Mouse (Mus musculus) natural killer cell, adult 2 months (primary cell): ENCODE results near the gene Adgrl2.

Source experiments
- DNase-seq, 2 experiments: peaks; one replicate each; pipeline ENCODE4 v3.0.0; 2022; ENCODE audit warnings: low spot score in 2 of 2

The Adgrl2 gene

GRCm38 (mm10) chr3:148885980-148886668, 104.2 kb downstream of the Adgrl2 start:
- no peak for DNase-seq

GRCm38 (mm10) chr3:148885184-148885583, 105.2 kb downstream of the Adgrl2 start:
- no peak for DNase-seq

DNA sequence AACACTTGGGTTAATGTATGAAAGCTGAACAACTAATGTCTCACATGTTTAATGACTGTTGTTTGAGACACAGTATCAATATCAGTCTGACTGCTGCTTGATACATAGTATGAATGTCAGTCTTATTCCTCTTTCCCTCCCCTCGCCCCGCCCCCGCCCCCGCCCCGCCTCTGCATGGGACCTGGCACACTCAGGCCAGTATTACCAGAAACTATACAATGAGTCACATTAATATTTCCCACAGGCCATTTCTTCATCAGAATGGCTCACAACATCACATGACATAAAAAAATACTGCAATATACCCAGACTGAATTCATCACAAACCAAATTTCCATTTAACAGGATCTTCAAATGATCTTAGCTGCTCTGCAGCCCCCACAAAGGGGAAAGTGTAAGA, 108.9 kb downstream of the Adgrl2 start:
- DNase-seq: no peak

DNA sequence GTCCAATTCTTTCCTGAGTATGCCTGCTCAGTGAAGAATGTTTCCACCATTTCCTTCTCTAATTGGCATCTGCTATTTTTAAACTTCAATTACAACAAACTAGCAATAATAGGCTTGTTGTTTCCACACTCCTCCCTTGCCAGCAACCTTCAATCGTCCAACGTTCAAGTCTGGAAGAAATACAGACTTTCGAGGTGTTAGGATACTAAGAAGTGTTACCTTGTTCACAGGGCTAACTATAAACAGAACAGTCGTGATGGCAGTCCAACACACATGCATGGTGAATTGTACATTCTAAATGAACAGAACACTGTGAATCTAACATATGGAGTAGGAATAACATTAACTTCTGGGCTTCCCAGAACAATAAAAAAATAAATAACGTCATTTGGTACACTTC, 117.8 kb downstream of the Adgrl2 start:
- no peak for DNase-seq

DNA sequence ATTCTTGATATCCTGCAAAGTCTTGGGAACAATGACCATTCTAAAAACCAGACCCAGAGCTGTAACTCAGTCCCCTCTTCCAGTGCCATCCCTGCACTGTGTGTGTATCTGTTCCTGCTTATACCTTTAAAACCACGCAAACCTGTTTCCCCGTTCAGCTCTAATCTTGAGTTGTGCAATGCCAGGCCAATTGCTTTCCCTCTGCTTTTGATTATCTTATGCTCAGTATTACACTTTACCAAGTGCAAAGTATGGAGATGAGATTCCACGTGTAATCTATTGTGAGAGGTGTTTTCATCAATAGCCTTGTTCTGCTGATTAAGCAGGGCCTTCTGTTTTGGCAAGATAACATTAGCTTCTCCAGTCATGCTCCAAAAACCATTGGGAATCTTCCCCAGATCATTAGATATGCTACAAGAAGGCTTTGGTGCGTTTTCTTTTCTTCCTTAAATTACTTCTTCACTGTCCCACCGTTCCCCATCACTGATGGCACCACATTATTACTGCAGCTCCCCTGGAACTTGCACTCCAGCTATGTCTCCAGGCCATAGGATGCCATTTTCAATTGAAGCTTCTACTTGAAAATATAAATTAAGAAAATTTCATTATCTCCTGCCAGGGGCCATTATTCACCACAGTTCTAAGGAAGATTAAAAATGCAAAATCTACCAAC, 118.4 kb downstream of the Adgrl2 start:
- DNase-seq: no peak

DNA sequence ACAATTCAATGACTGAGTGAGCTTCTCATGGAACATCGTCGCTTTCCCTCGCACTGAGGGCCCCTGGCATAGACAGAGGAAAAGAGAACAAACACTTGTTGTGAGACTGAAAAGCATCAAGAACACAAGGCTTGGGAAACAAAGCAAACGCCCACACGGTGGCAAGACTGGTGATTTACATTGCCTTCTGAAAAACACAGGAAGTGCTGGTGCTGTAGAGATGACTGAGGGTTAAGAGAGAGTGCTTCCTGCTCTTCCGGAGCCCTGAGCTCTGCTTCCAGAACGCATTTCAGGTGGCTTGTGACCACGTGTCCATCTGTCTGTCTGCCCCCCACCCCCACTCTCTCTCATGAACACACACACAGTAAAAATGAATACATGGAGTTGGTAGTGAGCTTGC, 122.7 kb downstream of the Adgrl2 start:
- no peak for DNase-seq

DNA sequence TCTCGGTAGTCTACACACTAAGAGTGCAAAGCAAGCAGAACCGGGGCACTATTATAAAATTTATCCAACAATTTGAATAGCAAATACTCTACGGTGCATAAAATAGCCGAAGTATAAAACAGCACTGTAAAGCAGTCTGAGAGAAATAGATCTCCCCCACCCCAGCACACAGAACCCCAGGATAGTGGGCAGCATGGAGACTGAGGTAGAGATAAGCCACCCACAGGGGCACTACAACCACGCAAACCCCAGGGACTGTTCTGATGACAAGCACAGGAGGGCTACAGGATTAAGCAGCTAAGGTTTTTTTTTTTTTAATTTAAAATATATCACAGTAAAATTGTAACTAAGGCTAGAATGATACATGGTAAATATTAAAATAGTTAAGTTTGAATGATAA, 123.7 kb downstream of the Adgrl2 start:
- no peak for DNase-seq

DNA sequence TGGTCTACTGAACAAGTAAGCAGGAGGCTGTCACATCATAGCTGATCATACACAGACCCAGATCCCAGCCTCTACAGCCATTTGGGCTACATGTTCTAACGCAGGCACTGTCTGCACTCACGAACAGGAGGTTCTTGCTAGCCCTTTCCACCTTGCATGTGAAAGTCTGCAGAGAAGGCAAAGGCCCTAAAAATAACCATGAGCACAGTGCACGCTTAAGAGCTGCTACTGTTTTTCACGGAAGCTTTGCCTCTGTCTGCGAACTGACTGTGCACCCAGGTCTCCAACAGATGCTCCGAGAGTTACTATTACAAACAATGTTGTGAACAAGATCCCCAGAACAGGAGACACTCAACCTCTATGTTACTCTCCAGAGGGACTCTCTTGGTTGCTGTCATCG, 124.3 kb downstream of the Adgrl2 start:
- DNase-seq: no peak

GRCm38 (mm10) chr3:148865234-148865633, 125.1 kb downstream of the Adgrl2 start:
- DNase-seq: no peak

GRCm38 (mm10) chr3:148861860-148862259, 128.5 kb downstream of the Adgrl2 start:
- no peak for DNase-seq

DNA sequence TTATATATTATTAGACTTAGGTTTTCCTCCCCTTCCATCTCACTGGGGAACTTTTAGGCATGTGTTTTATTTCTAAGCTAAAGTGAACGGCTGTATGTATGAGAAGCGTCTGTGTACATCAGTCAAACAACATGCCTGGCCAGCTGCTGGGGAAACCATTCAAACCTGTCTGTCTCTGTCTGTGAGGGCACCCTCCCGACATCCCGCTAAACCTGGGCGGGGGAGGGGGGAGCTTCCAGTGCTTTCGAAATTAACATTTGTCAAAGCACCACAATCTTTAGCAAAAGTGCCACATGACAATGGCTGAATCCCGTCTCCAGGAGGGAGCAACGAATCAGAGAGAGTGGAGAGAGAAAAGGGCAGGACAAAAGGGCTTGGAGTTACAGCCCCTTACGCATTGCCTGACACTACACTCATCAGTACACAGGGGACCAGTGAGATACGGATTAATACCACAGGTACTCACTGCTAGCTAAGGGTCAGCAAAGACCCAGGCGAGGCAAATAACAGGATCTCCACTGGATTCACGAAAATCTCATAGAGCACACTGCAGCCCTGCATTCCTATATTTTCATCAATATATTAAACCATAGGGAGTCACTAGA, 135.9 kb downstream of the Adgrl2 start:
- DNase-seq: no peak

DNA sequence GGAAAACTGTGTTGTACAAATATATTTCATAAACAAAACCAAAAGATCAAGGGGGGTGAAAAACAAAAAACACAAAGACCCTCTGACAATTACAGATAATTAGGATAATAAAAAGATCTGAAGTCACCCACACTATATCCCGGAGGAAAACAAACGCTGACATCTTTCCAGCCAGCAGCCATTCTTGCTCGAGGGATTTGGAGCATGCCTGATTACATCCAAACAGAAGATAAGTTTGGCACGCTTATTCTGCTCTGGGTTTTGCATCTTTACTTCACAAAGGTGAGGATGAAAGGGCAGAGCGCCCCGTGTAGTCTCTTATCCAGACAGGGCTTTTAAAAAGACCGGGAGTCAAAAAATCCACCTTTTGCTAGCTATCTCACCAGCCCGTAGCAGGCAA, 137.0 kb downstream of the Adgrl2 start:
- no peak for DNase-seq

DNA sequence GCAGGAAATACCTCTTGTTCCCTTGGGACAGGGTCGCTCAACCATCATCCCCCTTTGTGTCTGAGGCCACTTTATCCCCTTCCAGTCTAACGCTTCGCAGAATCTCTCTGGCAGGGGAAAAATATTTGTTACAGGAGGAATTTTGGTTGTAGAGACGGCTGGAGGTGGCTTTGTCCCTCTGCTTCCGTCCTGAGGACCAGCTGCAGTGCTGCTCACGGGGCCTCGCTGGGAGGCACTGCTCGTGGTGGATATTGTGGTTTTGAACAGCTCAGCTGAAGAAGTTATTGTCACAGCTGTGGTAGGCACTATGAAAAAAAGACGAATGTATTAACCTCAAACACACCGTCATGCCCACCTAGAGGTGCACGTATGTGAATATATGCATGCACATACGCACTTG, 137.8 kb downstream of the Adgrl2 start:
- DNase-seq: peak; percentile 43 to 47

GRCm38 (mm10) chr3:148850821-148851220, 139.5 kb downstream of the Adgrl2 start:
- no peak for DNase-seq

GRCm38 (mm10) chr3:148848366-148848765, 142.0 kb downstream of the Adgrl2 start:
- DNase-seq: no peak

- no peak for DNase-seq
Observed at GRCm38 (mm10) chr3:148844182-148844581, 146.2 kb downstream of the Adgrl2 start.

DNA sequence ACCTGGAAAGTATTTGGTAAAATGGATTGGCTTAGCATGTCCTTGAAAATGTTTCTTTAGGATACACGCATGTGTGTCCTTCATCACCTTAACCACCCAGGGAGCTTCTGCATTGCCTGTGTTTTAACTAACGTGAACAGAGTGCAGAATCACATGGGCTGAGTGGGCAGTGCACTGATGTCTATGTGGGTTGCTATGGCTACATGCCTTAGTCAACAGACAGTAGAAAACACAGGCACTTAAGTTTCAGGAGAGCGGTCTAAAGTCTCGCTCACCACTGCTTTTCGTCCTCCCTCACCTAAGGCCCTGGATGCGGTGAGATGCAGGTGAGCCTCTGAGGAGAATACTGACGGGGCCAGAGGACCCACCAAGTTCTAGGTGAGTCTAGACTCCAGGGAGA, 147.8 kb downstream of the Adgrl2 start:
- DNase-seq: no peak

DNA sequence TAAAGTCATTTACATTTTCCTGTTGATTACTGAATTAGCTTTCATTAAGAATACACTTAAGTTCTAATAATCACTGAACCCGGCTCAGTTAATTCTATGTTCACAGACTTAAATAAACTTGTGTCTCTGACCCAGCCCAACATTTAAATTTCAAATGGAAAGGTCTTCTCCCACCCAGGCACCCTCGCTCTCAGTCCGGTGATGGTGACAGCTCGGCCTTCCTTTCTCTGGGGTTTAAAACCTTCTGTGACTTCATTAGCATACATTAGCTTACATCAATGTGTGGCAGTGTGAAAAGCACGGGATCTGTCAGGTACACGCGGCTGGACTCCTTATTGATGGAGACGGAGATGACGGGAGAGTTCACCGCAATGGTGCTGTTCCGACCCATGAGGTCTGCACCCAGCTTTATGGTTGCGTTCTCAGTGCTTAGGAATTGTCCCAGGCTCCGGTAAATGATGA, 151.5 kb downstream of the Adgrl2 start:
- DNase-seq: no peak

DNA sequence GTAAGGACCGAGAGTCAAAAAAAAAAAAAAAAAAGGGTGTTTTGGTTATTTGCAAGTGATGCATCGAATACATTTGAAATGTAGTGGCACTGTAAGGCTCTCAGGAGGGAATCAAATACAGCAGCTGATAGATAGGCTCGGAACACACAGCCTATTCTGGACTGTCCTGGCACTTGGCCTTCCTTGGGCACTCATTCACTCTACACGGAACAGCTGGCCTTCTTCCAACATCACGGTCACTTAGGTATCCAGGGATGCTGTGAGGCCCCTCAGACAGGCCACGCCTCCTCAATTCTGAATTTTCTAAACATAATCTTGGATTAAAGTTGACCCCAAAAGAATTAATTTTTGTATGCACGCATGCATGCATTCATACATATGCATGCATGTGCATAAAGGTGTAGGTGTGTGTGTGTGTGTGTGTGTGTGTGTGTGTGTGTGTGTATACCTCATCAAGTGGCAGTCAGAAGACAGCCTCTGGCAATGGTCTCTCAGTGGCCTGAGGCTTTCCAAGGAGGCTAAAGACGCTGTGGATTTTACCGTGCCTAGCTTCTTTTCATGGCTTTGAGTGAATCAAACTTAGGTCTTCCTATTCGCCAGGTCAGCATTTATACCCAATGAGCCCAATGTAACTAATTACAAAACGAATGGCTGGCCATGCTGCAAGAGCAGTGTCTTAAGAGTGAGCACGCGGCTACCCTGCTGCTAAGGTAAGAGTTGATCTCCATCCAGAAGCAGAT, 152.1 kb downstream of the Adgrl2 start:
- no peak for DNase-seq

GRCm38 (mm10) chr3:148835136-148835535, 155.2 kb downstream of the Adgrl2 start:
- no peak for DNase-seq

DNA sequence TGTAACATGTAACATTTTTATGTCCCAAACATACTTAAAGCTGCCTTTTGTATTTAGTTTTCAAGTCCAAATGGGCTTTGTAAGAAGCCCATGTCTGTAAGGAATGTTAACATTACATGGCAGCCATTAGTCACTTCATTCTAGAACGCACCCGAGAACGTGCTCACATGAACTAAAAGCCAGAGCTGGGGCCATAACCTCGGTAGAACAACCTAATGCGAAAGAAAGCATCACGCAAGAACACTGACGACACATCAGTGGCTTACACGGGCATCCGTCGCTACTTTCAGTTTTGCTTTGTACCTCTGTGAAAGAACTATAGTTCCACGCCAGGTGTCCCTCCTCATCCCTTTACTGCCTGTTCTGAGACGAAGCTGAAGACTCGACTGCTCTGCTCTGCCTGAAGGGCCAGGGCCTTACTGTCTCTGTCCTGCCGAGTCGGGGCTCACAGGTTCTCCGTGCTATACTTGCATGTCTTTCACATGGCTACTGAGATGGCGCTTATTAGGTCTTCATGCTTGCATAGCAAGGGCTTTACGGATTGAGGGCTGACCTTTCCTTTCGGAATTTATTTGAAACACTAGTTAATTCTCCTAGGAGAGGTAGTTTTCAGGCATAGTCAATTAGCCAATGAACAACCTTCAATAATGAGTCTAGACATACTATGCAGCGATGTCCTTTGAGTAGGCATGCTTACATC, 157.1 kb downstream of the Adgrl2 start:
- no peak for DNase-seq

DNA sequence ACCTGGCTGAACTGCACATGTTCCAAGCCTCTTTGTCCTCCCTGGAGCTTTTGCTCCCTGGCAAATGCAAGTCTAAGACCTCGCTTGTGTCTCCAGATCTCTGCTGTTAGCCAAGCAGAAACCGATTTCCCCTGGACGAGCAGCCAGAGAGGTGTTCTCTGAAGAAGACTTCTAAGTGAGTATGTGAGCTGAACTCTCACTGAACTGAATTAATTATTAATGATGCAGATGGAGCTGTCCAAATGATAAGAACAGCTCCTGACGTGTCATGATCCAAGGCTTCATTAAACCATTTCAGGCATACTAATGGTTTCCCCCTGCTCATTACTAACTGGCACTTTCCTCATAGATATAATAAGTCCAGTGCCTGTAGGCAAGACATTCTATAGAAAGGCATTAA, 158.4 kb downstream of the Adgrl2 start:
- no peak for DNase-seq
